Mouse (Mus musculus) R1 (cell line): ENCODE data around the gene Ms4a6c.
"Not testable (repeated sequence)": the region's sequence is repeated elsewhere in the genome, so short reads cannot be mapped to it uniquely, and the experiment has no call there.

Experiments
- DNase-seq: peaks from one replicate; pipeline ENCODE4 v3.0.0-alpha.2; 2018; ENCODE audit warnings: low read depth, low spot score

The Ms4a6c gene

GRCm38 (mm10) chr19:11469215-11469614 lies at the start of gene Ms4a6c:
Gene Ms4a6c, plus strand, starts transcription at chr19:11469366.
- DNase-seq = not testable (repeated sequence)

- not testable (repeated sequence) for DNase-seq
Observed at GRCm38 (mm10) chr19:11431209-11431608, 38.0 kb upstream of the Ms4a6c start.

- DNase-seq = no peak
Observed at GRCm38 (mm10) chr19:11435058-11435834, 33.9 kb upstream of the Ms4a6c start.

DNA sequence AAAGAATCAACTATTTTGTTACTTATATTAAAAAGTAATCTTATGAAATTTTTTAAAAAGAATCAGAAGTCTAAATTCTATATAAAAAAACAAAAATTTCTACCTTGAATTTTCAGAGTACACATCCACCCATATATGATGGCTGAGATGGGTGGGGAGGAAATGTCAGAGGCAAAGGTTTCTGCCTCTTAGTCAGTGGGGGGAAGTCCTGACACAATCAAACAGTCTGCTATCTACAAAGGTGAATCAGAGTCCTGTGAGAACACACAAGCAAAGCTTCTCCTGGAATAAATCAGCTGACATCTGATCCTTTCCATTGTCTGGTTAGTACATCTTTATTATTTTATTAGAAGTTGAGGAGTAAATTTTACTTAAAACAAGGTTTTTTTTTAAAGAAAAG lies 25.8 kb upstream of the Ms4a6c start, which contains the start of gene Ms4a4b:
Gene Ms4a4b (plus strand): TSS at position 216 of the 400 bp plus-strand sequence.
- no peak for DNase-seq

GRCm38 (mm10) chr19:11443964-11444363 lies 25.2 kb upstream of the Ms4a6c start:
- DNase-seq = no peak

- DNase-seq = no peak
Observed at GRCm38 (mm10) chr19:11447238-11447637, 21.9 kb upstream of the Ms4a6c start.

DNA sequence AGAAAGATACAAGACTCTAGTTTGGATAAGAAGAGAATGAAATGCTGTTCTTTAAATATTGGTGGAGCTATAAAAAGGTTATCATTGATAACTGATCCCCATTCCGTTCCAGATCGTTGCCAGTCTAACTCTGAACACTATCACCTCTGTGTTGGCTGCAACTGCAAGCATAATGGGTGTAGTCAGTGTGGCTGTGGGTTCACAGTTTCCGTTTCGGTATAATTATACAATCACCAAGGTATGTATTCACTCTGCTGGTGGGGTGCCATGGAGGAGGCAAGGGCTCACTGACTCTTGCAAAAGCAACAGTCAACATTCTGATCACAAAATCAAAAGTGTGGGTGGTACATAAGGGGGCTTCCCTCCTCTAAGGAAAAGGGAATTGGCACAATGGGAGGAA lies 10.1 kb upstream of the Ms4a6c start:
- DNase-seq = not testable (repeated sequence)

GRCm38 (mm10) chr19:11464795-11465194 lies 4.4 kb upstream of the Ms4a6c start:
- not testable (repeated sequence) for DNase-seq

- no peak for DNase-seq
Observed at GRCm38 (mm10) chr19:11466471-11466870, 2.7 kb upstream of the Ms4a6c start.

- DNase-seq = not testable (repeated sequence)
Observed at GRCm38 (mm10) chr19:11468361-11468760, 805 bp upstream of the Ms4a6c start.

DNA sequence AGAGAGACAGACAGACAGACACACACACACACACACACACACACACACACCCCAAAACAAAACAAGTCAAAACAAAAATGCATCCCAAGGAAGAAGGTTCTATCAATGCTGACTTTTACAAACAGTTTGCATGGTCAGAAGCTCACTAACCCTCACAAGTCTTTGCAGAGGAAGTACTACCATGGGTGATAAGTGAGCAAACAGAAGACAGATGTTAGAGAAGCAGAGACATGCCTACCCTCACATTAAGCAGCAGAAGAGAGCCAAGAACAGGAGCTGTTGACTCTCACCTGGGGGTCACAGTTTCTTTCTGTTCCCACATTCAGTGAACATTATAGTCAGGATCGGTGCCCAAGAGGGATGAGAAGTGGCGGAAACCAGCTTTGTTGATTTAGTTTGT lies 10.5 kb downstream of the Ms4a6c start:
- no peak for DNase-seq

DNA sequence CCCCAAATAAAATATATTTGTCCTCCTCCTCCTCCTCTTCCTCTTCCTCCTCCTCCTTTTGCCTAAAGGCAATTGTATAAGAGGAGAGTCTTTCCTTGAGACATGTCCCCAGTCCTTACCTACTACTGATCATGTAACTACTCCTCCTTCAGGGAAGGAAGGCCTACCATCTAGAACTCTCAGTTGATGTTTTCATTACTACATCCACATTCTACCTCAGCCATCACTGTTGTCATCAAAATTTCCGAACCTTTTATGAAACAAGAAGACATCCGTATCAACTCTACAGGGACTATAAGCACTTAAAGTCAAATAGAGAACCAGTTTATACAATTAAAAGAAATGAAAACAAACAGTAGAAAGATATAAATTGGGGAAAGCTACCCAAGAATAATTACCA lies 13.5 kb downstream of the Ms4a6c start:
- DNase-seq = no peak

DNA sequence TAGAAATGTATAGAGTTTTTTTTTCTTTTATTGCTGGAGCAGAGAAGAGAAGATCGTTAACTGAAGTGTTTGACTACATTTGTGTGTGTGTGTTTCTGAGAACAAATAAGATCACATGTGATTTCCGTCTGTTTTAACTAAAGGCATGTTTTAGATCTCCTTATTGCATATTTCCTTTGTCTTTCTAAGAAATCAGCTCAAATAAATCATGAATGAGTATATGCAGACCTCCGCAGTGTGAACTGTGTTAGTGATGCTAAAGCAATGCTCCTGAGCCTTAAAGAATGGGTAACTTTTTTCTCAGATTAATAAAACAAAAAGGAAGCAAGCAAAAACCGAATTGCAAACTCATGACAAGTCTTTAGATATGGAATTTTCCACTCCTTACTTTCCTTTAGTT lies 14.8 kb downstream of the Ms4a6c start:
- DNase-seq = no peak

GRCm38 (mm10) chr19:11484388-11484787 lies 15.2 kb downstream of the Ms4a6c start:
- DNase-seq = no peak

DNA sequence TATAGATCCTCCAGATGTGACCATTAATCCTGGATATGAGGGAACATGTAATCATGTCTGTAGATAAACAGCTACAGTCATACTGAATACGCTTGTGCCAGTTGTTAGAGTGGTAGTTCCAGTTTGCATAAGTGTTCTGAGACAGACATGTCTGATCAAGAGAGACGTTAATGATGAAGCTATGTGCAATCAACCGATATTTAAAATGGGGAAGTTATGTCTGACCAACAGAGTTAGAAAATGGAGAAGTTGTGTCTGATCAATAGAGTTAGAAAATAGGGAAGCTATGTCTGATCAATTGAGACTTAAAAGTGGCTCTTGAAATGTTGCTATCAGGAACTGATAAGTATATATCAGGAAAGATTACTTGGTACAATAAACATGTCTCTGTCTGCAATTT lies 16.1 kb downstream of the Ms4a6c start:
- DNase-seq = no peak

DNA sequence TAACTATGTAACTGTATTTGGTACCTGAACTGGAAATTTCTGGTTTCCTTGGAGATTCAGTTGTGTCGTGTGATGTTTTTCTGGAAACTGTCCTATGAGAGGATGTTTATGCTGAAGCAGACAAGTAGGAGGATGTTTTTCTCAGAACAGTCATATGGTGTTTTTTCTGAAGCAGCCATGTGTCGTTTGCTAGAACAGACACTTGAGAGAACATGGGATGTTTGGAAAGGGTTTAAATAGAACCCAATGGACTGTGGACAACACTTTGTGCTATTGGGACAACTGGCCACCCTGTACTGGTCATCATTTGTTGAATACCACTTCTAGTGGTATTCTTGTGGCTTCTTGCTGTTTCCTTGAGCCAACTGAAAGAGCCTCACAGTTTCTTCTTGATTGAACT lies 16.6 kb downstream of the Ms4a6c start, which contains the start of gene Gm8369:
Gene Gm8369 (plus strand): TSS at position 193 of the 400 bp plus-strand sequence.
- no peak for DNase-seq

GRCm38 (mm10) chr19:11486599-11486998 lies 17.4 kb downstream of the Ms4a6c start:
- no peak for DNase-seq

- DNase-seq = no peak
Observed at GRCm38 (mm10) chr19:11491406-11492189, 22.4 kb downstream of the Ms4a6c start.

GRCm38 (mm10) chr19:11492671-11493070 lies 23.5 kb downstream of the Ms4a6c start:
- DNase-seq = no peak

DNA sequence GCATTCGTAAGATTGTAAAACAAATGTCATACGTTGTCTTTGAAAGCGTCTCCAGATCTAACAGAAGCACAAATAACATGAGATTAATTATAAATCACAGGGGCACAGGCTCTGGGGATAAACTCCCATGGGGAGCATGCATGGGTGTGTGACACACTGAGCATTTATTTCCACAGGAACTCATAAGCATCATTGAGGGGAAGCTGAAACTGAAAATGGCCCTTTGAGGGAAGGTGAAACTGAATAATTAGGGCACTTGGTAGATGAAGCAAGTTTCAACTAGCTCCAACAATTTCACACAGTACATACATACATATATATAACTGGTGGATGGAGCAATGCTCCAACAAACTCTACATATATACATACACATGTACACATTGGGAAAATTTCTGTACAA lies 25.4 kb downstream of the Ms4a6c start:
- no peak for DNase-seq

DNA sequence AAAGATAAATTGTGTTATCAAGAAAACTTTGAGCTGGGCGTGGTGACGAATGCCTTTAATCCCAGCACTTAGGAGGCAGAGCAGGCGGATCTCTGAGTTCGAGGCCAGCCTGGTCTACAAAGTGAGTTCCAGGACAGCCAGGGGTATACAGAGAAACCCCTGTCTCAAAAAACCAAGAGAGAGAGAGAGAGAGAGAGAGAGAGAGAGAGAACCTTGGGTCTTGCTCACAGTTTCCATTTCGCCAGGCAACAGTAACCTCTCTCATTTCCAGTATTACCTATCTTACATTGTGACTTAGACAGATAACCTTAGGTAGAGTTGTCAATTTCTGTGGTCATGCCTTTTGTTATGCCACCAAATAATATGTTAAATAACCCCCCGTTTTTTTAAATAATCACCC lies 27.2 kb downstream of the Ms4a6c start:
- no peak for DNase-seq

- DNase-seq = not testable (repeated sequence)
Observed at GRCm38 (mm10) chr19:11497300-11497699, 28.1 kb downstream of the Ms4a6c start.

GRCm38 (mm10) chr19:11500796-11501195 lies 31.6 kb downstream of the Ms4a6c start:
- no peak for DNase-seq
